Mouse (Mus musculus): ENCODE measurements around the gene 5730522E02Rik.

Gene 5730522E02Rik

GRCm38 (mm10) chr11:26004018-26004417 is 206.5 kb downstream of the 5730522E02Rik start:
- DNase-seq (ENCODE audit: low spot score in 2 of 2), result no peak

- DNase-seq (ENCODE audit: low spot score in 2 of 2), result no peak
Measured at GRCm38 (mm10) chr11:25999738-26000137, 210.8 kb downstream of the 5730522E02Rik start.

- no peak for DNase-seq (ENCODE audit: low spot score in 2 of 2)
Measured at GRCm38 (mm10) chr11:25997469-25997868, 213.1 kb downstream of the 5730522E02Rik start.

GRCm38 (mm10) chr11:25994128-25994527 is 216.4 kb downstream of the 5730522E02Rik start:
- no peak for DNase-seq (ENCODE audit: low spot score in 2 of 2)

- no peak for DNase-seq (ENCODE audit: low spot score in 2 of 2)
Measured at GRCm38 (mm10) chr11:25992216-25992615, 218.3 kb downstream of the 5730522E02Rik start.

GRCm38 (mm10) chr11:25978736-25979276 is 231.8 kb downstream of the 5730522E02Rik start:
- DNase-seq (ENCODE audit: low spot score in 2 of 2), result no peak

- DNase-seq (ENCODE audit: low spot score in 2 of 2), result no peak
Measured at GRCm38 (mm10) chr11:25941504-25941903, 269.1 kb downstream of the 5730522E02Rik start.

GRCm38 (mm10) chr11:25940716-25941294 is 269.8 kb downstream of the 5730522E02Rik start:
- DNase-seq (ENCODE audit: low spot score in 2 of 2), result no peak

- DNase-seq (ENCODE audit: low spot score in 2 of 2), result no peak
Measured at GRCm38 (mm10) chr11:25926267-25926666, 284.3 kb downstream of the 5730522E02Rik start.

- no peak for DNase-seq (ENCODE audit: low spot score in 2 of 2)
Measured at GRCm38 (mm10) chr11:25902321-25902720, 308.2 kb downstream of the 5730522E02Rik start.

- no peak for DNase-seq (ENCODE audit: low spot score in 2 of 2)
Measured at GRCm38 (mm10) chr11:25901666-25902065, 308.9 kb downstream of the 5730522E02Rik start.

- no peak for DNase-seq (ENCODE audit: low spot score in 2 of 2)
Measured at GRCm38 (mm10) chr11:25893906-25894305, 316.7 kb downstream of the 5730522E02Rik start.

GRCm38 (mm10) chr11:25872983-25873382 is 337.6 kb downstream of the 5730522E02Rik start:
- no peak for DNase-seq (ENCODE audit: low spot score in 2 of 2)

- DNase-seq (ENCODE audit: low spot score in 2 of 2), result no peak
Measured at GRCm38 (mm10) chr11:25872317-25872716, 338.2 kb downstream of the 5730522E02Rik start.

GRCm38 (mm10) chr11:25866292-25866691 is 344.3 kb downstream of the 5730522E02Rik start:
- no peak for DNase-seq (ENCODE audit: low spot score in 2 of 2)

GRCm38 (mm10) chr11:25862686-25863085 is 347.9 kb downstream of the 5730522E02Rik start:
- peak in 1 of 2 experiments; percentile 48 for DNase-seq (ENCODE audit: low spot score in 2 of 2)

GRCm38 (mm10) chr11:25856629-25857568 is 353.7 kb downstream of the 5730522E02Rik start:
- no peak for DNase-seq (ENCODE audit: low spot score in 2 of 2)

- DNase-seq (ENCODE audit: low spot score in 2 of 2), result no peak
Measured at GRCm38 (mm10) chr11:25855794-25856193, 354.8 kb downstream of the 5730522E02Rik start.

- DNase-seq (ENCODE audit: low spot score in 2 of 2), result no peak
Measured at GRCm38 (mm10) chr11:25854216-25854615, 356.3 kb downstream of the 5730522E02Rik start.

GRCm38 (mm10) chr11:25853032-25853431 is 357.5 kb downstream of the 5730522E02Rik start:
- no peak for DNase-seq (ENCODE audit: low spot score in 2 of 2)

- no peak for DNase-seq (ENCODE audit: low spot score in 2 of 2)
Measured at GRCm38 (mm10) chr11:25848824-25849644, 361.5 kb downstream of the 5730522E02Rik start.

GRCm38 (mm10) chr11:25838451-25838850 is 372.1 kb downstream of the 5730522E02Rik start:
- no peak for DNase-seq (ENCODE audit: low spot score in 2 of 2)

All from spleen, postnatal 14 days (tissue).